Mouse (Mus musculus): Measurements from ENCODE around the gene Elf1. TPM values are rescaled to one million over a fixed set of nuclear protein-coding genes. Genes with fewer than 3 reads are reported as not detected.

Elf1 gene
- polyA plus RNA-seq, 1 experiment from 2014 or later = 3.9 TPM

DNA sequence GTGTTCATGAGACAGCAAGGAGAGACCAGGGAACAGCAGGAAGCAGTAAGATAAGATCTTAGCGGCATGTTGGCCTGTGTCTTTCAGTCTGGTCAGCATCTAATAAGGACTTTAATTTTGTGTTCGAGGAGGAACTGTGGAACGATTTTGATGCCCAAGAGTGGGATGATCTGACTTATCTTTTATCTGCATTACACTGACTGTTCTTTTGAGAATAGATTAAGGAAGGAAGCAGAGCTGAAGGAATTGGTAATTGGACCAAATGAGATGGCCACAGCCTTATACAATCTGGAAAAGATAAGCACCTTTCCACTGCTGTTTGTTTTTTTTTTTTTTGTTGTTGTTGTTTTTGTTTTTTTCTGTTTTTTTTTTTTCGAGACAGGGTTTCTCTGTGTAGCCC is 19.8 kb downstream of the Elf1 start:
- Histone ChIP-seq H3K4me1 (no peaks in the 10 kb centered on the region), H3K36me3 (no peaks in the 10 kb centered on the region), H3K4me3 (no peak overlapping the region), H3K27ac (replicated peaks) (no peak overlapping the region), H3K27me3 (ENCODE audit: low read depth, poor library complexity, severe bottlenecking) (no peaks in the 10 kb centered on the region), H3K9me3 (replicated peaks) (no peaks in the 10 kb centered on the region)
- no peak for DNase-seq (ENCODE audit: low spot score)
- 88% methylated on average over 4 of the region's 4 CpGs for WGBS

DNA sequence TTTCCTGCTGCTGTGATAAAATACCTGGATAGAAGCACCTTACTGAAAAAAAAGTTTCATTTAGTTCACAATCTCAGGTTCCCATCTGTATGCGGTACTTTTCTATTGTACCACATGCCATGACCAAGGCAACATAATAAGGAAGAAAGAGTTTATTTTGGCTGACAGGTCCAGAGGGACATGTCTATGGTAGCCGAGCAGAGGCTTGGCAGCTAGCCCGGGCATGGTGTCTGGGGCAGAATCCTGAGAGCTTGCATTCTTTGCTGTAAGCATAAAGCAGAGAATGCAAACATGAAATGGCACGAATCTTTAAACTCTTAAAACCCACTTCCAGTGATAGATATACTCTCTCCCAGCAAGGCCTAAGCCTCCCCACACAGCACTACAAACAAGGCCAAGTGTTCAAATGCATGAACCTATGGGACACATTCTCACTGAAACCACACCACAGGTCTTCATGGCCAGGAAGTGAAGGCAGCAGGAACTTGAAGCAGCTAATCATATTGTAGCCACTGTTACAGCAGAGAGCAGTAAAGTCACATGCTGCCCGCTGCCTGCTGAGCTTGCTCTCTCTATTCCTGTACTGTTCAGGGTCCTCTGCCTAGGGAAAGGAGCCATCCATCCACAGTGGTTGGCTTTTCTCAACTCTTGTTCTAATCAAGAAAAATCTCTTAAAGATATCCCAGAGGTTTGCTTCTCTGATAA is 22.5 kb downstream of the Elf1 start:
- WGBS = 89% methylated on average over 5 of the region's 5 CpGs
- H3K4me3 ChIP-seq = no peak overlapping the region
- H3K27ac ChIP-seq (replicated peaks) = no peak overlapping the region
- DNase-seq (ENCODE audit: low spot score) = no peak
- H3K9me3 ChIP-seq (replicated peaks) = no peaks in the 10 kb centered on the region
- no peaks in the 10 kb centered on the region for H3K36me3 ChIP-seq
- no peaks in the 10 kb centered on the region for H3K27me3 ChIP-seq (ENCODE audit: low read depth, poor library complexity, severe bottlenecking)
- H3K4me1 ChIP-seq = no peaks in the 10 kb centered on the region

GRCm38 (mm10) chr14:79504246-79505006 is 23.4 kb downstream of the Elf1 start:
- WGBS = 94% methylated on average over 7 of the region's 7 CpGs
- DNase-seq (ENCODE audit: low spot score) = no peak
- no peak overlapping the region for H3K27ac ChIP-seq (replicated peaks)
- H3K36me3 ChIP-seq = no peaks in the 10 kb centered on the region
- H3K9me3 ChIP-seq (replicated peaks) = no peaks in the 10 kb centered on the region
- H3K4me3 ChIP-seq = no peak overlapping the region
- H3K27me3 ChIP-seq (ENCODE audit: low read depth, poor library complexity, severe bottlenecking) = no peaks in the 10 kb centered on the region
- 0 out of 2 replicates have a peak, but pooled peaks cover 5% of the 10 kb centered on the region for H3K4me1 ChIP-seq

DNA sequence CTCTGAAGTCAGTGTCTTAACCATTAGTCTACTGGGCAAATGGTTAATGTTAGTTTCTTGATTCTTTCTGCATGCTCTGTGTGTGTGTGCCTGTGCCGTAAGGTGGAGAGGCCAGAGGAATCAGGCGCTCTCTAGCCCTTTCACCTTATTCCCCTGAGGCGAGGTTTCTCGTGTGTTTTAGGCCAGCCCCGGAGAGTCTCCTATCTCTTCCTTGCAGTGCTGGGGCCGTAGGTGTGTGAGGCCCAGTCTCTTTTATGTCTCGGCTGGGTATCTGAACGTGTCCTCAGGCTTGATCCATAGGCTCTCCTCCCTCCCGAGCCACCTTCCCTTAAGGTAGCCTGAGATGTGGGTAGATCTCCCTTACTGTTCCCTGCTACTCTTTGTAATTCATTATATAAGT is 25.2 kb downstream of the Elf1 start:
- Histone ChIP-seq H3K4me3 (no peak overlapping the region), H3K27ac (replicated peaks) (no peak overlapping the region), H3K36me3 (no peaks in the 10 kb centered on the region), H3K9me3 (replicated peaks) (no peaks in the 10 kb centered on the region), H3K27me3 (ENCODE audit: low read depth, poor library complexity, severe bottlenecking) (no peaks in the 10 kb centered on the region), H3K4me1 (0 out of 2 replicates have a peak, but pooled peaks cover 5% of the 10 kb centered on the region)
- WGBS = 79% methylated on average over 9 of the region's 9 CpGs
- no peak for DNase-seq (ENCODE audit: low spot score)

DNA sequence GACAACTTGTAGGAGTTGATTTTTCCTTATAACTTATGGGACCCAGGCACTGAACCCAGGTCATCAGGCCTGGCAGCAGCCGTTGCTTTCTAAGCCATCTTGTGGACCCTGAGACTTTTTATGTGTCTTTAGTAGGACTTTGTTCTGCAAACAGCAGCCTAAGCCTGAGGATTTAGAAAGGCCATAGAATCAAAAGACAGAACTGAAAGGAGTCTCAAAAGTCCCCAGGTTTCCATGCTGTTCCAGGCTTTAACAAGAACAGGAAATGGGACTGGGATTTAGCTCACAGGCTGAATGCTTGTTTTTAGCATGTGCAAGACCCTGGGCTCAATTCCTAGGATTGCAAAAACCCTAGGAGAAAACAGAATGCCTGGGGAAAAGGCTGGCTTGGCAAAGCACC is 26.9 kb downstream of the Elf1 start:
- H3K4me3 ChIP-seq = no peak overlapping the region
- H3K9me3 ChIP-seq (replicated peaks) = no peaks in the 10 kb centered on the region
- H3K4me1 ChIP-seq = 0 out of 2 replicates have a peak, but pooled peaks cover 5% of the 10 kb centered on the region
- no peaks in the 10 kb centered on the region for H3K27me3 ChIP-seq (ENCODE audit: low read depth, poor library complexity, severe bottlenecking)
- H3K27ac ChIP-seq (replicated peaks) = no peak overlapping the region
- 61% methylated on average over 1 of the region's 1 CpGs for WGBS
- H3K36me3 ChIP-seq = no peaks in the 10 kb centered on the region
- no peak for DNase-seq (ENCODE audit: low spot score)

- Histone ChIP-seq H3K27ac (replicated peaks) (0 out of 2 replicates have a peak overlapping the region, but pooled peaks have one; percentile 6), H3K4me3 (no peak overlapping the region), H3K9me3 (replicated peaks) (no peaks in the 10 kb centered on the region), H3K27me3 (ENCODE audit: low read depth, poor library complexity, severe bottlenecking) (no peaks in the 10 kb centered on the region), H3K36me3 (no peaks in the 10 kb centered on the region), H3K4me1 (0 out of 2 replicates have a peak, but pooled peaks cover 5% of the 10 kb centered on the region)
- 86% methylated on average over 9 of the region's 9 CpGs for WGBS
- DNase-seq (ENCODE audit: low spot score) = no peak
Measured at GRCm38 (mm10) chr14:79508662-79509305, 27.8 kb downstream of the Elf1 start.

DNA sequence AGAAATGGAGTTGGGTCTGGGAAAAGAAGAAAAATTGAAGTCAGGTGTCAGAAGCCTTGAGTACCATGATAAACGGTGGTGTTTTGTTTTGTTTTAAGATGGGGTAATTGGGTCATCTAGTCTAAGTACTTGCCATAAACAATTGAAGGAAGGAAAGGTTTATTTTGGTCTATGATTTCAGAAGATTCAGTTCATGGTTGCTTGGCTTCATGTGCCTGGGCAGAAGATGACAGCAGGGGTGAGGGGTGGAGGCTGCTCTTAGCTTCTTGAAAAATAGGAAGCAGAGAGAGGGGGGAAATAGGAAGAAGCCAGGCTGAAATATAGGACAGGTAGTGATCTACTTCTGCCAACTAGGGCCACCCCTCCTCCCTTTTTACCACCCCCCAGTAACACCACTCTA is 30.5 kb downstream of the Elf1 start:
- no peak overlapping the region for H3K4me3 ChIP-seq
- WGBS = 94% methylated on average over 1 of the region's 1 CpGs
- no peak for DNase-seq (ENCODE audit: low spot score)
- 0 out of 2 replicates have a peak, but pooled peaks cover 5% of the 10 kb centered on the region for H3K4me1 ChIP-seq
- H3K27me3 ChIP-seq (ENCODE audit: low read depth, poor library complexity, severe bottlenecking) = no peaks in the 10 kb centered on the region
- no peaks in the 10 kb centered on the region for H3K9me3 ChIP-seq (replicated peaks)
- no peak overlapping the region for H3K27ac ChIP-seq (replicated peaks)
- H3K36me3 ChIP-seq = no peaks in the 10 kb centered on the region

- Histone ChIP-seq H3K9me3 (replicated peaks) (no peaks in the 10 kb centered on the region), H3K27me3 (ENCODE audit: low read depth, poor library complexity, severe bottlenecking) (no peaks in the 10 kb centered on the region), H3K4me1 (0 out of 2 replicates have a peak, but pooled peaks cover 1% of the 10 kb centered on the region), H3K36me3 (no peaks in the 10 kb centered on the region), H3K27ac (replicated peaks) (no peak overlapping the region), H3K4me3 (no peak overlapping the region)
- no peak for DNase-seq (ENCODE audit: low spot score)
- 80% methylated on average over 2 of the region's 2 CpGs for WGBS
Measured at GRCm38 (mm10) chr14:79513951-79514350, 33.0 kb downstream of the Elf1 start.

GRCm38 (mm10) chr14:79515100-79515499 is 34.1 kb downstream of the Elf1 start:
- H3K27me3 ChIP-seq (ENCODE audit: low read depth, poor library complexity, severe bottlenecking) = no peaks in the 10 kb centered on the region
- H3K4me1 ChIP-seq = no peaks in the 10 kb centered on the region
- no peaks in the 10 kb centered on the region for H3K9me3 ChIP-seq (replicated peaks)
- 93% methylated on average over 8 of the region's 8 CpGs for WGBS
- H3K4me3 ChIP-seq = no peak overlapping the region
- H3K27ac ChIP-seq (replicated peaks) = no peak overlapping the region
- DNase-seq (ENCODE audit: low spot score) = no peak
- H3K36me3 ChIP-seq = no peaks in the 10 kb centered on the region

DNA sequence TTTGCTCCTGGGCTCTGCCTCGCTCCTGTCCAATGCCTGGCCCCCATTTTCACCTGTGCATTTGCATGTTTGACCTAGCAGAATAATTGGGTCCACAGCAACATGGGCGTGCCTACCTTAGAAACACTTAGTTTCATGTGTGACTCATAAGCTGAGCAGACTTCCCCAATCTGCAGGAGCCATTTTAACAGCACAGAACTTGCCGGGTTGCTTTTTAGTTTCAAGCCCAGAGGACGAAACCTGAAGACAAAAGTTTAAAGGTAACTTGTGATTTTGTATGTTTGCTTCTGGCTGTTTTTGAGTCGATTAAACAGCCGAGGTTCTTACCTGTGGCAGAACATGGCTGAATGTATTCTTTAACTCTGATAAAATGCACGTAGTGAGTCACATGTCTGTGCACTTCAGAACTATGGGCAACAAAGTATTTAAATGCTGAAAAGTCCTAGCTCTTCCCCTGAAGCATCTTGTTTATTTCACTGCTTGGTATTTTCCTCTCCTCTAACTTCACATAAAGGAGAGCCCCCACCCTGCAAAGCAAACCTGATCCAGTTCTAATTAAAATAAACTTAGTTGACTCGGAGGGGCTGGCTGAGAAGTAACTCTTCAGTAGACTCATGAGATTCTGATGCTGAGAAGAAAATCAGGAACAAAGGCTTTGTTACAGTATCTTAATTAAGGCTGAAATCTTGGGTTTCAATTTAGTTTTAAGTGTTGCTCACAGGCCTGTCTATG is 34.7 kb downstream of the Elf1 start:
- H3K27me3 ChIP-seq (ENCODE audit: low read depth, poor library complexity, severe bottlenecking) = no peaks in the 10 kb centered on the region

DNA sequence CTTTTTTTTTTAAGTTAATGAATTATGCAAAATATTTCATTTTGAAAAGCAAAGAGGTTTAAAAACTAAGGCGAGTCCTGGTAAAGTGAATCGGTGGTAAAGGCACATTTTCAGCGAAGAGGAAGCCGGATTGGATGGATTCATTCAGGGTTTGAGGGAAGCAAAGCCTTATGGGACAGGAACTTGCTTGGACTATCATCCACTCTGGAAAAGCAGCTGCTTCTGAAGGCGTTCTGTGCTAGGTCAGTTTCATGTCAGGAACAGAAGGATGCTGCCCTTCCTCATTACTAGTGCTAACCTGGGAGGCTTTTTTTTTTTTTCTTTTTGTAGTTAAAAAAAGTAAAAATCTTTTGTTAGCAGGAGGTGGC is 35.2 kb downstream of the Elf1 start:
- WGBS = 82% methylated on average over 5 of the region's 5 CpGs
- H3K9me3 ChIP-seq (replicated peaks) = no peaks in the 10 kb centered on the region
- DNase-seq (ENCODE audit: low spot score) = no peak

More for the DNA sequence above, 34.7 kb downstream of the Elf1 start:
- Histone ChIP-seq H3K36me3 (no peaks in the 10 kb centered on the region), H3K4me1 (no peaks in the 10 kb centered on the region), H3K4me3 (no peak overlapping the region), H3K9me3 (replicated peaks) (no peaks in the 10 kb centered on the region), H3K27ac (replicated peaks) (no peak overlapping the region)
- 87% methylated on average over 8 of the region's 8 CpGs for WGBS
- no peak for DNase-seq (ENCODE audit: low spot score)

GRCm38 (mm10) chr14:79516751-79517150 is 35.8 kb downstream of the Elf1 start:
- Histone ChIP-seq H3K27ac (replicated peaks) (no peak overlapping the region), H3K4me3 (no peak overlapping the region), H3K9me3 (replicated peaks) (no peaks in the 10 kb centered on the region), H3K4me1 (no peaks in the 10 kb centered on the region), H3K36me3 (no peaks in the 10 kb centered on the region), H3K27me3 (ENCODE audit: low read depth, poor library complexity, severe bottlenecking) (no peaks in the 10 kb centered on the region)
- DNase-seq (ENCODE audit: low spot score) = no peak
- WGBS = 86% methylated on average over 2 of the region's 2 CpGs

More for the DNA sequence above, 35.2 kb downstream of the Elf1 start:
- H3K27ac ChIP-seq (replicated peaks) = no peak overlapping the region
- H3K36me3 ChIP-seq = no peaks in the 10 kb centered on the region
- H3K4me3 ChIP-seq = no peak overlapping the region
- no peaks in the 10 kb centered on the region for H3K27me3 ChIP-seq (ENCODE audit: low read depth, poor library complexity, severe bottlenecking)
- no peaks in the 10 kb centered on the region for H3K4me1 ChIP-seq

Data from midbrain, embryonic 10.5 days (tissue).